Mouse (Mus musculus) kidney, adult 2 months (tissue): ENCODE data around the gene Rad51d.

Source experiments
- CTCF ChIP-seq: fragments of 200-500 bp; conservative IDR thresholded peaks from 2 replicates; pipeline ENCODE4 v1.5.1; 2011; ENCODE audit warnings: low read depth, mild to moderate bottlenecking, control low read depth, low read length, moderate library complexity, mixed read lengths; ENCODE audit not compliant: insufficient read depth, insufficient read length
- POLR2A ChIP-seq: fragments of 200-500 bp; IDR thresholded peaks from one replicate; pipeline ENCODE4 v1.6.1; 2011; ENCODE audit warnings: low read depth, low read length, control low read depth

DNA sequence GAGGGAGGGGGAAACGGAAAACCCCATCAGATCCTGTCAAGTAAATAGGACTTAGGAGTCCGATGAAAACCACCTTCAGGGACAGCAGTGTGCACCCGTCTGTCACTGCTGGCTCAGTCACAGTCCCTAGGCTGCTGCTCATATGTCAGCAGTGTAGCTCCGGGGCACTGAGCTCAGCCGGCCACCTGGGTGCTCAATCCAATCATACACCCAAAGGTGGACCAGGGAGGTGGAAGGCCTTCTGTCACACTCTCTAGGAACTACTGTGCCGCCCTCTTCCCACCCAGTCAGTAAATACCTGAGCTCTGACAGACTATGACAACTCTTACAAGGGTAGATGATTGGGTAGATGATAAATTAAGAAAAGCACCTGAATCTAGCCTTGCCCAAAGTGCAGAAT is 29.7 kb downstream of the Rad51d start:
- TF ChIP-seq CTCF (no peak), POLR2A (no peak)
